Mouse (Mus musculus) MEL (cell line): ENCODE results near the gene Bmp6.
A peak's percentile ranks its signal among the peaks of the same experiment; 100 is the strongest.

ENCODE experiments used
- CTCF ChIP-seq, 3 experiments: IDR thresholded peaks in 2 of 3; conservative IDR thresholded peaks in 1 of 3; 2 replicates each; pipeline ENCODE4 v1.5.1; 2011 to 2012; ENCODE audit warnings: low read length in 3 of 3, low read depth in 2 of 3, mild to moderate bottlenecking in 2 of 3, improper control_type of control experiment in 1 of 3, inconsistent platforms in 1 of 3, mixed read lengths in 1 of 3, moderate library complexity in 1 of 3; ENCODE audit not compliant: control insufficient read depth in 1 of 3, insufficient read depth in 1 of 3, poor library complexity in 1 of 3, severe bottlenecking in 1 of 3
- E2F4 ChIP-seq: IDR thresholded peaks from 2 replicates; pipeline ENCODE4 v1.6.1; 2011; ENCODE audit warnings: low read depth, low read length, improper control_type of control experiment, borderline replicate concordance
- EP300 ChIP-seq, 2 experiments: IDR thresholded peaks; 2 replicates each; pipeline ENCODE4 v1.6.1; 2011; ENCODE audit warnings: improper control_type of control experiment in 2 of 2, low read length in 2 of 2, low read depth in 1 of 2, mild to moderate bottlenecking in 1 of 2
- GATA1 ChIP-seq: IDR thresholded peaks from 2 replicates; pipeline ENCODE4 v1.6.1; 2011; ENCODE audit warnings: low read depth, low read length, improper control_type of control experiment
- HCFC1 ChIP-seq: IDR thresholded peaks from 2 replicates; pipeline ENCODE4 v1.6.1; 2012; ENCODE audit warnings: low read depth, mild to moderate bottlenecking, inconsistent platforms, low read length, improper control_type of control experiment, moderate library complexity
- POLR2A ChIP-seq, 2 experiments: IDR thresholded peaks; 2 replicates each; pipeline ENCODE4 v1.6.1; 2011 to 2012; ENCODE audit warnings: low read length in 2 of 2, mild to moderate bottlenecking in 2 of 2, control low read depth in 1 of 2, improper control_type of control experiment in 1 of 2, low read depth in 1 of 2, moderate library complexity in 1 of 2; ENCODE audit not compliant: control insufficient read depth in 1 of 2, insufficient read depth in 1 of 2, poor library complexity in 1 of 2
- POLR2AphosphoS2 ChIP-seq: IDR thresholded peaks from 2 replicates; pipeline ENCODE4 v1.6.1; 2011; ENCODE audit warnings: low read length, improper control_type of control experiment
- RCOR1 ChIP-seq: IDR thresholded peaks from 2 replicates; pipeline ENCODE4 v1.6.1; 2012; ENCODE audit warnings: low read depth, mild to moderate bottlenecking, inconsistent platforms, low read length, improper control_type of control experiment
- SMC3 ChIP-seq: IDR thresholded peaks from 2 replicates; pipeline ENCODE4 v1.6.1; 2011; ENCODE audit warnings: low read depth, low read length, improper control_type of control experiment
- TBP ChIP-seq: IDR thresholded peaks from 2 replicates; pipeline ENCODE4 v1.8.0; 2011; ENCODE audit warnings: low read depth, low read length, improper control_type of control experiment
- ZC3H11A ChIP-seq: IDR thresholded peaks from 2 replicates; pipeline ENCODE4 v1.6.1; 2012; ENCODE audit warnings: low read depth, mild to moderate bottlenecking, inconsistent platforms, low read length, improper control_type of control experiment
- ZNF384 ChIP-seq: IDR thresholded peaks from 2 replicates; pipeline ENCODE4 v1.6.1; 2012; ENCODE audit warnings: low read depth, mild to moderate bottlenecking, inconsistent platforms, low read length, improper control_type of control experiment

- TF ChIP-seq CTCF (IDR thresholded peaks at IDR 0.05 in 2 of 3, conservative IDR thresholded peaks at IDR 0.05 in 1 of 3; ENCODE audit: control insufficient read depth in 1 of 3, insufficient read depth in 1 of 3, low read depth in 2 of 3, low read length in 3 of 3, poor library complexity in 1 of 3, severe bottlenecking in 1 of 3) (peak; percentile 29 to 53 (median 41); a peak in 5 of 6 replicates), TBP (no peak), SMC3 (no peak), E2F4 (no peak), ZC3H11A (no peak), GATA1 (no peak), HCFC1 (no peak), ZNF384 (no peak), EP300 (IDR thresholded peaks at IDR 0.05; ENCODE audit: low read depth in 1 of 2, low read length in 2 of 2) (no peak), RCOR1 (no peak), POLR2AphosphoS2 (no peak), POLR2A (IDR thresholded peaks at IDR 0.05; ENCODE audit: control insufficient read depth in 1 of 2, insufficient read depth in 1 of 2, low read depth in 1 of 2, low read length in 2 of 2, poor library complexity in 1 of 2) (no peak)
Measured at GRCm38 (mm10) chr13:38548681-38549080, 203.8 kb downstream of the Bmp6 start.
